Mouse (Mus musculus) G1E-ER4 (cell line): ENCODE measurements around the gene Ccdc142. TPM values are rescaled to one million over a fixed set of nuclear protein-coding genes. Genes with fewer than 3 reads are reported as not detected.

Source experiments
- GATA1 ChIP-seq: IDR thresholded peaks from one replicate; pipeline ENCODE4 v1.8.0; 2012; ENCODE audit warnings: low read length, inconsistent platforms
- polyA plus RNA-seq: library from polyadenylated mRNA; stranded (reverse); fragments of >175 nt; gene quantifications from 2 replicates; pipeline ENCODE4 v1.2.3, GENCODE M21; 2012

Ccdc142 gene
- polyA plus RNA-seq, 1 experiment, result 13.9 TPM

- no peak for TF ChIP-seq GATA1
Measured at GRCm38 (mm10) chr6:83121863-83122710, 20.7 kb downstream of the Ccdc142 start.

GRCm38 (mm10) chr6:83122961-83123360, 21.6 kb downstream of the Ccdc142 start:
- no peak for TF ChIP-seq GATA1

- no peak for TF ChIP-seq GATA1
Measured at GRCm38 (mm10) chr6:83124851-83125312, 23.5 kb downstream of the Ccdc142 start.

- TF ChIP-seq GATA1, result no peak
Measured at GRCm38 (mm10) chr6:83125331-83125730, 23.9 kb downstream of the Ccdc142 start, which contains the start of gene Ino80b. Gene Ino80b (minus strand): TSS chr6:83125431.

GRCm38 (mm10) chr6:83127419-83127818, 26.0 kb downstream of the Ccdc142 start:
- TF ChIP-seq GATA1, result no peak

- TF ChIP-seq GATA1, result no peak
Measured at GRCm38 (mm10) chr6:83131469-83132034, 30.2 kb downstream of the Ccdc142 start.

- TF ChIP-seq GATA1, result no peak
Measured at GRCm38 (mm10) chr6:83132176-83132919, 30.9 kb downstream of the Ccdc142 start.

- TF ChIP-seq GATA1, result no peak
Measured at GRCm38 (mm10) chr6:83134226-83134625, 32.8 kb downstream of the Ccdc142 start.

- TF ChIP-seq GATA1, result no peak
Measured at GRCm38 (mm10) chr6:83134951-83135513, 33.6 kb downstream of the Ccdc142 start, which contains the start of gene Rtkn. Gene Rtkn (plus strand): TSS chr6:83135463.

GRCm38 (mm10) chr6:83135571-83136161, 34.3 kb downstream of the Ccdc142 start:
- no peak for TF ChIP-seq GATA1

- no peak for TF ChIP-seq GATA1
Measured at GRCm38 (mm10) chr6:83136291-83136880, 35.0 kb downstream of the Ccdc142 start.

- no peak for TF ChIP-seq GATA1
Measured at GRCm38 (mm10) chr6:83136881-83137575, 35.6 kb downstream of the Ccdc142 start.

- no peak for TF ChIP-seq GATA1
Measured at GRCm38 (mm10) chr6:83137576-83137950, 36.2 kb downstream of the Ccdc142 start.

GRCm38 (mm10) chr6:83138056-83138455, 36.7 kb downstream of the Ccdc142 start:
- TF ChIP-seq GATA1, result no peak
